Mouse (Mus musculus): ENCODE measurements around the gene Npas1. TPM values are rescaled to one million over a fixed set of nuclear protein-coding genes. Genes with fewer than 3 reads are reported as not detected.

Gene Npas1
- polyA plus RNA-seq, 1 experiment from 2014 or later, result not detected

GRCm38 (mm10) chr7:16475764-16476599 is 1.5 kb downstream of the Npas1 start:
- Histone ChIP-seq H3K9ac (ENCODE audit: low read length) (no peak overlapping the region), H3K27me3 (ENCODE audit: control insufficient read depth, insufficient read depth, low read length) (peaks cover 64% of the 10 kb centered on the region), H3K9me3 (ENCODE audit: control insufficient read depth, low read length) (peaks cover 2% of the 10 kb centered on the region; the same call in 1 of the 2 replicates), H3K27ac (replicated peaks; ENCODE audit: low read depth, low read length) (no peak overlapping the region), H3K4me1 (ENCODE audit: control insufficient read depth, insufficient read depth, low read length) (peaks cover 4% of the 10 kb centered on the region; the same call in 1 of the 2 replicates), H3K36me3 (ENCODE audit: control insufficient read depth, insufficient read depth, low read length) (no peaks in the 10 kb centered on the region), H3K4me3 (ENCODE audit: low read depth, low read length) (peak overlapping the region; percentile 20; the same call in 1 of the 2 replicates), H3K4me2 (ENCODE audit: low read depth, severe bottlenecking) (peak overlapping the region; percentile 46)
- no peak for DNase-seq (ENCODE audit: low spot score)
- 2% methylated on average over 59 of the region's 59 CpGs for WGBS
- no peak for ATAC-seq (ENCODE audit: insufficient number of reproducible peaks, low FRiP score, low TSS enrichment, low read depth)

- Histone ChIP-seq H3K4me3 (ENCODE audit: low read depth, low read length) (no peak overlapping the region), H3K27ac (replicated peaks; ENCODE audit: low read depth, low read length) (no peak overlapping the region), H3K9me3 (ENCODE audit: control insufficient read depth, low read length) (peaks cover 2% of the 10 kb centered on the region; the same call in 1 of the 2 replicates), H3K36me3 (ENCODE audit: control insufficient read depth, insufficient read depth, low read length) (no peaks in the 10 kb centered on the region), H3K4me1 (ENCODE audit: control insufficient read depth, insufficient read depth, low read length) (peaks cover 4% of the 10 kb centered on the region; the same call in 1 of the 2 replicates), H3K4me2 (ENCODE audit: low read depth, severe bottlenecking) (no peak overlapping the region), H3K27me3 (ENCODE audit: control insufficient read depth, insufficient read depth, low read length) (peaks cover 64% of the 10 kb centered on the region), H3K9ac (ENCODE audit: low read length) (no peak overlapping the region)
- WGBS, result 3% methylated on average over 23 of the region's 23 CpGs
- ATAC-seq (ENCODE audit: insufficient number of reproducible peaks, low FRiP score, low TSS enrichment, low read depth) (no peak), DNase-seq (ENCODE audit: low spot score) (no peak)
These were observed 2.2 kb downstream of the Npas1 start for GRCm38 (mm10) chr7:16475321-16475720.

- Histone ChIP-seq H3K9ac (ENCODE audit: low read length) (no peak overlapping the region), H3K27ac (replicated peaks; ENCODE audit: low read depth, low read length) (no peak overlapping the region), H3K4me3 (ENCODE audit: low read depth, low read length) (peak overlapping the region; percentile 22; the same call in 1 of the 2 replicates), H3K9me3 (ENCODE audit: control insufficient read depth, low read length) (peaks cover 2% of the 10 kb centered on the region; the same call in 1 of the 2 replicates), H3K36me3 (ENCODE audit: control insufficient read depth, insufficient read depth, low read length) (no peaks in the 10 kb centered on the region), H3K4me1 (ENCODE audit: control insufficient read depth, insufficient read depth, low read length) (peaks cover 4% of the 10 kb centered on the region; the same call in 1 of the 2 replicates), H3K27me3 (ENCODE audit: control insufficient read depth, insufficient read depth, low read length) (peaks cover 64% of the 10 kb centered on the region), H3K4me2 (ENCODE audit: low read depth, severe bottlenecking) (peak overlapping the region; percentile 38)
- DNase-seq (ENCODE audit: low spot score) (peak; percentile 51), ATAC-seq (ENCODE audit: insufficient number of reproducible peaks, low FRiP score, low TSS enrichment, low read depth) (no peak)
- 6% methylated on average over 33 of the region's 33 CpGs for WGBS
These were observed 3.1 kb downstream of the Npas1 start for GRCm38 (mm10) chr7:16474445-16474844.

- H3K27ac ChIP-seq (replicated peaks; ENCODE audit: low read depth, low read length), result no peak overlapping the region
- no peak overlapping the region for H3K4me2 ChIP-seq (ENCODE audit: low read depth, severe bottlenecking)
- peaks cover 64% of the 10 kb centered on the region for H3K27me3 ChIP-seq (ENCODE audit: control insufficient read depth, insufficient read depth, low read length)
- no peak for DNase-seq (ENCODE audit: low spot score)
- H3K9me3 ChIP-seq (ENCODE audit: control insufficient read depth, low read length), result peaks cover 2% of the 10 kb centered on the region; the same call in 1 of the 2 replicates
- H3K36me3 ChIP-seq (ENCODE audit: control insufficient read depth, insufficient read depth, low read length), result no peaks in the 10 kb centered on the region
- peaks cover 4% of the 10 kb centered on the region; the same call in 1 of the 2 replicates for H3K4me1 ChIP-seq (ENCODE audit: control insufficient read depth, insufficient read depth, low read length)
- H3K9ac ChIP-seq (ENCODE audit: low read length), result no peak overlapping the region
- WGBS, result 35% methylated on average over 8 of the region's 8 CpGs
- no peak for ATAC-seq (ENCODE audit: insufficient number of reproducible peaks, low FRiP score, low TSS enrichment, low read depth)
- no peak overlapping the region for H3K4me3 ChIP-seq (ENCODE audit: low read depth, low read length)
These were observed 3.7 kb downstream of the Npas1 start for GRCm38 (mm10) chr7:16473847-16474246.

GRCm38 (mm10) chr7:16472116-16472709 is 5.3 kb downstream of the Npas1 start:
- no peak overlapping the region for H3K9ac ChIP-seq (ENCODE audit: low read length)
- no peaks in the 10 kb centered on the region for H3K36me3 ChIP-seq (ENCODE audit: control insufficient read depth, insufficient read depth, low read length)
- H3K27ac ChIP-seq (replicated peaks; ENCODE audit: low read depth, low read length), result no peak overlapping the region
- H3K9me3 ChIP-seq (ENCODE audit: control insufficient read depth, low read length), result peaks cover 2% of the 10 kb centered on the region; the same call in 1 of the 2 replicates
- no peak overlapping the region for H3K4me3 ChIP-seq (ENCODE audit: low read depth, low read length)
- no peak for DNase-seq (ENCODE audit: low spot score)
- peaks cover 59% of the 10 kb centered on the region for H3K27me3 ChIP-seq (ENCODE audit: control insufficient read depth, insufficient read depth, low read length)
- H3K4me1 ChIP-seq (ENCODE audit: control insufficient read depth, insufficient read depth, low read length), result peaks cover 4% of the 10 kb centered on the region; the same call in 1 of the 2 replicates
- no peak for ATAC-seq (ENCODE audit: insufficient number of reproducible peaks, low FRiP score, low TSS enrichment, low read depth)
- 7% methylated on average over 17 of the region's 17 CpGs for WGBS
- no peak overlapping the region for H3K4me2 ChIP-seq (ENCODE audit: low read depth, severe bottlenecking)

- Histone ChIP-seq H3K36me3 (ENCODE audit: control insufficient read depth, insufficient read depth, low read length) (no peaks in the 10 kb centered on the region), H3K27ac (replicated peaks; ENCODE audit: low read depth, low read length) (no peak overlapping the region), H3K9me3 (ENCODE audit: control insufficient read depth, low read length) (no peaks in the 10 kb centered on the region; the same call in 1 of the 2 replicates), H3K4me3 (ENCODE audit: low read depth, low read length) (no peak overlapping the region), H3K27me3 (ENCODE audit: control insufficient read depth, insufficient read depth, low read length) (peaks cover 52% of the 10 kb centered on the region), H3K9ac (ENCODE audit: low read length) (no peak overlapping the region), H3K4me1 (ENCODE audit: control insufficient read depth, insufficient read depth, low read length) (peaks cover 4% of the 10 kb centered on the region; the same call in 1 of the 2 replicates), H3K4me2 (ENCODE audit: low read depth, severe bottlenecking) (no peak overlapping the region)
- ATAC-seq (ENCODE audit: insufficient number of reproducible peaks, low FRiP score, low TSS enrichment, low read depth) (no peak), DNase-seq (ENCODE audit: low spot score) (peak; percentile 50)
- 43% methylated on average over 9 of the region's 9 CpGs for WGBS
These were observed 6.0 kb downstream of the Npas1 start for GRCm38 (mm10) chr7:16471549-16471948.

GRCm38 (mm10) chr7:16468115-16468514 is 9.4 kb downstream of the Npas1 start:
- Histone ChIP-seq H3K9me3 (ENCODE audit: control insufficient read depth, low read length) (no peaks in the 10 kb centered on the region; the same call in 1 of the 2 replicates), H3K4me3 (ENCODE audit: low read depth, low read length) (no peak overlapping the region), H3K27me3 (ENCODE audit: control insufficient read depth, insufficient read depth, low read length) (peaks cover 18% of the 10 kb centered on the region), H3K36me3 (ENCODE audit: control insufficient read depth, insufficient read depth, low read length) (no peaks in the 10 kb centered on the region), H3K4me1 (ENCODE audit: control insufficient read depth, insufficient read depth, low read length) (no peaks in the 10 kb centered on the region), H3K9ac (ENCODE audit: low read length) (peak overlapping the region; percentile 17; the same call in 1 of the 2 replicates), H3K27ac (replicated peaks; ENCODE audit: low read depth, low read length) (no peak overlapping the region), H3K4me2 (ENCODE audit: low read depth, severe bottlenecking) (no peak overlapping the region)
- ATAC-seq (ENCODE audit: insufficient number of reproducible peaks, low FRiP score, low TSS enrichment, low read depth) (no peak), DNase-seq (ENCODE audit: low spot score) (no peak)
- 26% methylated on average over 5 of the region's 5 CpGs for WGBS

- ATAC-seq (ENCODE audit: insufficient number of reproducible peaks, low FRiP score, low TSS enrichment, low read depth) (no peak), DNase-seq (ENCODE audit: low spot score) (no peak)
- Histone ChIP-seq H3K4me2 (ENCODE audit: low read depth, severe bottlenecking) (no peak overlapping the region), H3K4me1 (ENCODE audit: control insufficient read depth, insufficient read depth, low read length) (no peaks in the 10 kb centered on the region), H3K9ac (ENCODE audit: low read length) (no peak overlapping the region), H3K36me3 (ENCODE audit: control insufficient read depth, insufficient read depth, low read length) (no peaks in the 10 kb centered on the region), H3K9me3 (ENCODE audit: control insufficient read depth, low read length) (no peaks in the 10 kb centered on the region; the same call in 1 of the 2 replicates), H3K27ac (replicated peaks; ENCODE audit: low read depth, low read length) (no peak overlapping the region), H3K27me3 (ENCODE audit: control insufficient read depth, insufficient read depth, low read length) (peaks cover 4% of the 10 kb centered on the region; the same call in 1 of the 2 replicates), H3K4me3 (ENCODE audit: low read depth, low read length) (no peak overlapping the region)
- WGBS, result 72% methylated on average over 4 of the region's 4 CpGs
These were observed 11.0 kb downstream of the Npas1 start for GRCm38 (mm10) chr7:16466565-16466964.

Data from limb, embryonic 11.5 days (tissue).